Mouse (Mus musculus): ENCODE results near the gene Zyx. TPM values are rescaled to one million over a fixed set of nuclear protein-coding genes. Genes with fewer than 3 reads are reported as not detected.

The Zyx gene
- total RNA-seq, 2 experiments from 2014 or later = 57.9 to 62.6 TPM

DNA sequence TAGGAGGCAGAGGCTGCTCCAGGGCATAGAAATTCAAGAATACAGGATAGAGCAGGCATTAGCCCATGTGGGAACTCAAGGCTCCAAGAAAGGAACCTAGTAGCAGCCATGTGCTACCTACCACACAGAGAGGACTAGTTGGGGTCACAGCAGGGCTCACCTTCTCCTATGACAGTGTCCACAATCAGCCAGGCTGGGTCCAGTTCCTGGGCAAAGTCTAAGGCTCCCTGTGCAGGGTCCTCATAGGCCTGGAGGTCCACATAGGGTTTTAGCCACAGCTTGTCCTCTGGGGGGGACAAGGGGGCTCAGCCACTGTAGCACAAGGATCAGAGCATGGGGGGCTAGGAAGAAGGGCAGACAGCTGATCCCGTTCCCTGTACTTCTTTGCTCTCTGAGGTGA lies 13.1 kb downstream of the Zyx start:
- intact Hi-C loops (cut with DNase I) = no loop called here
- peak in 1 of 2 experiments; percentile 5 for DNase-seq

GRCm38 (mm10) chr6:42362974-42363373 lies 13.5 kb downstream of the Zyx start:
- DNase-seq = peak in 1 of 2 experiments; percentile 22
- intact Hi-C loops (cut with DNase I) = no loop called here

DNA sequence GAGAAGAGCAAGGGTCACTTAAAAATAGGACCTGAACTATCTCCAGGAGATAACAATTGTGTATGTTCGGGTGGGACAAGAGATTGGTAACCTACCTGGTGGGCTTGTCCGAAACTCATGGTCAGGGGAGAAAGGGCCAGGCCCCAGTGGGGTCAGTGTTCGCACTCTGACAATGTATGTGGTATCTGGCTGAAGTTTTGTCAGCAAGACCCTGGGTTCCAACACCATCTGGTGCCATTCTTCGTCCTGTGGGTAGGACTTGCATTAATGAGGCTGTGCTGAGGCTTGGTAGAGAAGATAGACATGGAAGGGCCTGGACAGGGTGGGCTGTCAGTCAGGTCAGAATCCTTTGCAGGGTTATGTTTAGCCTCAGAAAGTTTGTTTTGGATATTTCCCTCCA lies 14.6 kb downstream of the Zyx start:
- DNase-seq = no peak
- intact Hi-C loops (cut with DNase I) = no loop called here

DNA sequence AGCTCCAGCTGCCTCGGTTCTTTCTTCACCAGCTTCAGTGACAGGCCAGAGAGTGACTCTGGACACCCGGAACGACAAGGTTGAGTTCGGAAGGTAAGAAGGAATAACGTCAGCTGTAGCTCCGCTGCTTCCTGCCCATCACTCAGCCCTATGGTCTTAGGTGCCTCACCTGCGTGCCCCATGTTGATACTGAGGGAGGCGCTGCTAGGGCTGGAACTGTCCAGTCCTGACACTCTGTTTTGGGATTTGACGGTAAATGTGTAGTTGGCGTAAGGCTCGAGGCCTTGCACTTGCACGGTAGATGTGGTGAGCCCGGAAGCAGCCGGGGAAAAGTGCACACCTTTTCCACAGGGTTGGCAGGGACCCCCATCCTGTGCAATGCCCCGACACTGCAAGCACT lies 15.2 kb downstream of the Zyx start:
- intact Hi-C loops (cut with DNase I) = no loop called here
- no peak for DNase-seq

GRCm38 (mm10) chr6:42365215-42365614 lies 15.8 kb downstream of the Zyx start:
- no peak for DNase-seq
- intact Hi-C loops (cut with DNase I) = no loop called here

GRCm38 (mm10) chr6:42369870-42370269 lies 20.4 kb downstream of the Zyx start:
- intact Hi-C loops (cut with DNase I) = no loop called here
- DNase-seq = no peak

- no peak for DNase-seq
- intact Hi-C loops (cut with DNase I) = no loop called here
These were observed 21.4 kb downstream of the Zyx start for GRCm38 (mm10) chr6:42370630-42371363.

DNA sequence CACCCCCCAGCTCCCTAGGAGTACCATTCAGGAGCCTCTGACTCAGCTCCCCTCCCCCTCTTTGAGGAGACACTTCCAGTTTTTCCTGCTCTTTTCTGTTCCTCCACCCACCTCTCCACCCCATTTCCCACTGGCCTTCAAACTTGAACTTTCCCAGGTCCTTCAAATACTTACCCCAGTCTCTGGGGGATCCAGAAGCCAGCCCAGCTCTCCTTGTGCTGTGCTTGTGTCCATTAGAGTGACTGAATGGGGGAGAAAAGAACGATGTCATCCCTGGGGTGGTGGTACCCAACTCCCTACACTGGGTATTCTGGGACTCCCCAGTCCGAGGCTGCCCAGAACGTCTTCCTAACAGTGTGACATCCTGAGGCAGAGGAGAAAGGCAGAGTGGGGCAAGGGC lies 22.6 kb downstream of the Zyx start:
- no peak for DNase-seq
- intact Hi-C loops (cut with DNase I) = loop anchor here (2.0 kb wide), 1 partner anchor 23 kb away; the partner anchor contains the start of gene Zyx

- intact Hi-C loops (cut with DNase I) = loop anchor here (2.0 kb wide), 1 partner anchor 24 kb away; the partner anchor contains the start of gene Zyx
These were observed 23.0 kb downstream of the Zyx start for GRCm38 (mm10) chr6:42372421-42372815.

GRCm38 (mm10) chr6:42372816-42373547 lies 23.6 kb downstream of the Zyx start, which contains the start of gene Epha1:
Epha1 (minus strand) TSS chr6:42373268.
- intact Hi-C loops (cut with DNase I) = loop anchor here (2.0 kb wide), 1 partner anchor 24 kb away; the partner anchor contains the start of gene Zyx
- DNase-seq = peak in 1 of 2 experiments; percentile 69

More at GRCm38 (mm10) chr6:42372421-42372815, 23.0 kb downstream of the Zyx start:
- no peak for DNase-seq

DNA sequence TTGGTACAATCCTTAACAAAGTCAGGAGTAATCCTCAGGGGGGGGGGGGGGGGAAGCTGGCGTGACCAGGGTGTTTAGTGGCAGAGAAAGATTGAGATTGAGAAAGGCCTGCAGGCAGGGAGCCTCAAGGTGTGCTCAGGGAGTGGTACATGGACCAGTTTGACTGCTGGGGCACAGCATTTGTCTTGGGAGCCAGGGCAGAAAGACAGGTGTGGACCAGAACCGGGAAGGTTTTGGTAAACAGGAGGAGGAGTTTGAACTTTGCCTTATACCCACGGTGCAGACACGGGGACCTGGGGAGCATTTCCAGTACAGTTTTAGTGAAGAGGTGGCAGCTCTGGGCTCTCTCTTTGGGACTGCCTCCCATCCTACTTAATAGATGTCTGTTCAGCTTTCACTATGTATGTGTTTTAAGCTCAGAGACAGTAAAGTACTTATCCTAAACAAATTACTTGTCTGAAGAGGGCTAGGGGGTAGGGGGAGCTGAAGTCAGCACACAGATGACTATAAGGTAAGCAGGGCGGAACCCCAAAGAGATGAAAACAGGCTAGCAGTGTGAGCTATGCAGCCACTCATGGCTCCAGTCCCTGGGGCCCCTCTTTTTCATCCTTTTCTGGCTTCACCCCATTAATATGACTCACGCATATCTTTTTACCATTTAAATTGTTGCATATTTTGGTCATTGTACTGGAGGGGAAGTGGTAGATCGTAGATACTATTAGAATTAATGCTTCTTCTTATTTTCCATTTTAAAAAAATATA lies 24.4 kb downstream of the Zyx start:
- DNase-seq = no peak
- intact Hi-C loops (cut with DNase I) = loop anchor here (2.0 kb wide), 1 partner anchor 25 kb away; the partner anchor contains the start of gene Zyx

GRCm38 (mm10) chr6:42374701-42375100 lies 25.3 kb downstream of the Zyx start:
- intact Hi-C loops (cut with DNase I) = no loop called here
- peak in 1 of 2 experiments; percentile 54 for DNase-seq

GRCm38 (mm10) chr6:42375131-42375530 lies 25.7 kb downstream of the Zyx start:
- DNase-seq = no peak
- intact Hi-C loops (cut with DNase I) = no loop called here

GRCm38 (mm10) chr6:42376016-42376415 lies 26.6 kb downstream of the Zyx start:
- DNase-seq = no peak
- intact Hi-C loops (cut with DNase I) = no loop called here

- DNase-seq = no peak
- intact Hi-C loops (cut with DNase I) = no loop called here
These were observed 27.1 kb downstream of the Zyx start for GRCm38 (mm10) chr6:42376504-42377019.

- DNase-seq = no peak
- intact Hi-C loops (cut with DNase I) = no loop called here
These were observed 27.9 kb downstream of the Zyx start for GRCm38 (mm10) chr6:42377280-42377679.

- DNase-seq = no peak
- intact Hi-C loops (cut with DNase I) = no loop called here
These were observed 30.1 kb downstream of the Zyx start for GRCm38 (mm10) chr6:42379551-42379950.

DNA sequence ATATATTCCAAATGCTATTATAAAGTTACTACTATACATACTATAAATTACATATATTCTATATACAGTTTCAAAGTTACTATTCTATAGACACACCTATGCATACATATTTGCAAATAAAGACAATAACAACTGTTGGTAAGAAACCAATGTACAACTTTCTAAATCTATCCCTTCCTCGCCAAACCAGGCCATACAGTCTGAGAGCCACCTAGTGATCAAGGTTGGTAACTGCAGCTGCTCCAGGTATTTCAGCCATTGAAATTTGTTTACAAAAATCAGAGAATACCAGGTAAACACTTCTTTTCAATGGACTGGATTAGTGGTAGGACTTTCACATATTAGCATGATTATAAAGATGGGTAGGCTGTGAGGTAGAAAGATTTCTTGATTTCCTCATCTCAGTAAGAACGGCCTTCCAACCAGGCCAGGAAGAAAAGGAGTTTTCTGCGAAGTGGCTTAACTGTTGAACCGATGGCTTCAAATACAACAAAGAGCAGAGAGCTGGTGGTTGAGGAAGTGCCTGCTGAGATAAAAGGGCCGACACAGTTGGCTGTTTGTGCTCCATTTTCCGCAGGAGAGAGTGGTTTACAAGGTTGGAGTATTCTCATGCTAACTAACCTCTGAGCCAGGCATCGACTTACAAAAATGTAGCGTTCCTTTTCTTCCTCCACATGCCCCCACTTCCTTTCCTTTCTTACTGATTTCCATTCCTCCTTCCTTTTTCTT lies 31.1 kb downstream of the Zyx start:
- peak; percentile 15 to 65 for DNase-seq
- intact Hi-C loops (cut with DNase I) = loop anchor here (1.0 to 5.0 kb wide), 4 partner anchors 31 to 202 kb away; partner anchors contain the start of gene Zyx

- intact Hi-C loops (cut with DNase I) = loop anchor here (2.0 to 5.0 kb wide), 3 partner anchors 154 to 202 kb away; no protein-coding TSS in a partner anchor
- DNase-seq = no peak
These were observed 31.8 kb downstream of the Zyx start for GRCm38 (mm10) chr6:42381221-42381620.

GRCm38 (mm10) chr6:42381916-42382381 lies 32.5 kb downstream of the Zyx start:
- intact Hi-C loops (cut with DNase I) = loop anchor here (2.0 to 5.0 kb wide), 3 partner anchors 155 to 201 kb away; no protein-coding TSS in a partner anchor
- DNase-seq = no peak

Data from heart, postnatal 36 days (tissue).